Mouse (Mus musculus) heart, postnatal 36 days (tissue): Measurements from ENCODE around the gene Zfp266. TPM values are rescaled to one million over a fixed set of nuclear protein-coding genes. Genes with fewer than 3 reads are reported as not detected.
"Not testable (repeated sequence)": the region's sequence is repeated elsewhere in the genome, so short reads cannot be mapped to it uniquely, and the experiment has no call there.

Experiments used
- DNase-seq, 2 experiments: peaks; one replicate each; pipeline ENCODE4 v3.0.0; 2021 to 2022
- intact Hi-C: fragments of 180-260 bp; cut with DNase I; formaldehyde crosslinking; loops from one replicate; pipeline ENCODE4 v1.15.1; 2025
- total RNA-seq, 2 experiments: library from RNA; stranded (reverse); gene quantifications; 2 replicates each; pipeline ENCODE4 v1.2.3; 2021

Gene Zfp266
- 10 to 100 TPM; 24.3 to 27.4 TPM for total RNA-seq

- intact Hi-C loops = loop anchor here (2.0 kb wide), 1 partner anchor 29 kb away; the partner anchor contains the start of gene Zfp426
- peak; percentile 94 to 95 for DNase-seq
Measured at GRCm38 (mm10) chr9:20521306-20521957, at the start of gene Zfp266. Gene Zfp266, minus strand, starts transcription at chr9:20521417.

- DNase-seq, intact Hi-C loops: not testable (repeated sequence)
Measured at GRCm38 (mm10) chr9:20565326-20566030, 44.3 kb upstream of the Zfp266 start.

- no peak for DNase-seq
Measured at GRCm38 (mm10) chr9:20562177-20562576, 41.0 kb upstream of the Zfp266 start.

GRCm38 (mm10) chr9:20552698-20553097 lies 31.5 kb upstream of the Zfp266 start:
- intact Hi-C loops = no loop called here
- no peak for DNase-seq

More at GRCm38 (mm10) chr9:20562177-20562576, 41.0 kb upstream of the Zfp266 start:
- intact Hi-C loops = no loop called here

GRCm38 (mm10) chr9:20551781-20552275 lies 30.6 kb upstream of the Zfp266 start:
- intact Hi-C loops = loop anchor here (2.0 kb wide), 1 partner anchor 55 kb away; no protein-coding TSS in a partner anchor
- DNase-seq = peak in 1 of 2 experiments; percentile 7

GRCm38 (mm10) chr9:20545151-20545550 lies 23.9 kb upstream of the Zfp266 start:
- intact Hi-C loops = loop anchor here (1.0 to 2.0 kb wide), 2 partner anchors 52 to 79 kb away; partner anchors contain the start of gene Zfp426
- peak; percentile 12 to 19 for DNase-seq

- intact Hi-C loops = loop anchor here (2.0 to 5.0 kb wide), 2 partner anchors 51 to 162 kb away; partner anchors contain the start of gene Zfp426
- peak; percentile 77 to 81 for DNase-seq
Measured at GRCm38 (mm10) chr9:20544070-20544821, 23.0 kb upstream of the Zfp266 start.

GRCm38 (mm10) chr9:20543496-20543895 lies 22.3 kb upstream of the Zfp266 start:
- intact Hi-C loops = loop anchor here (2.0 to 5.0 kb wide), 2 partner anchors 21 to 161 kb away; no protein-coding TSS in a partner anchor
- no peak for DNase-seq

GRCm38 (mm10) chr9:20536598-20536997 lies 15.4 kb upstream of the Zfp266 start:
- intact Hi-C loops = no loop called here
- DNase-seq = no peak

GRCm38 (mm10) chr9:20534326-20534926 lies 13.2 kb upstream of the Zfp266 start:
- no peak for DNase-seq
- intact Hi-C loops = no loop called here

GRCm38 (mm10) chr9:20520531-20521210 lies 546 bp downstream of the Zfp266 start:
- intact Hi-C loops = loop anchor here (2.0 kb wide), 1 partner anchor 28 kb away; the partner anchor contains the start of gene Zfp426

GRCm38 (mm10) chr9:20519949-20520348 lies 1.3 kb downstream of the Zfp266 start:
- no peak for DNase-seq
- intact Hi-C loops = loop anchor here (2.0 kb wide), 1 partner anchor 27 kb away; the partner anchor contains the start of gene Zfp426

More at GRCm38 (mm10) chr9:20520531-20521210, 546 bp downstream of the Zfp266 start:
- DNase-seq = no peak

- no peak for DNase-seq
- intact Hi-C loops = no loop called here
Measured at GRCm38 (mm10) chr9:20518708-20519107, 2.5 kb downstream of the Zfp266 start.

- intact Hi-C loops = no loop called here
- DNase-seq = no peak
Measured at GRCm38 (mm10) chr9:20517727-20518126, 3.5 kb downstream of the Zfp266 start.

- intact Hi-C loops = no loop called here
- DNase-seq = no peak
Measured at GRCm38 (mm10) chr9:20514016-20514415, 7.2 kb downstream of the Zfp266 start.

GRCm38 (mm10) chr9:20512714-20513113 lies 8.5 kb downstream of the Zfp266 start:
- intact Hi-C loops = no loop called here
- DNase-seq = no peak

GRCm38 (mm10) chr9:20511645-20512044 lies 9.6 kb downstream of the Zfp266 start:
- DNase-seq = no peak
- intact Hi-C loops = no loop called here

- intact Hi-C loops = no loop called here
- DNase-seq = no peak
Measured at GRCm38 (mm10) chr9:20510346-20510745, 10.9 kb downstream of the Zfp266 start.

- no peak for DNase-seq
- intact Hi-C loops = no loop called here
Measured at GRCm38 (mm10) chr9:20509676-20510075, 11.5 kb downstream of the Zfp266 start.
